Mouse (Mus musculus) R1 (cell line): Measurements from ENCODE around the gene Tas2r114.

Experiments used
- DNase-seq: peaks from one replicate; pipeline ENCODE4 v3.0.0-alpha.2; 2018; ENCODE audit warnings: low read depth, low spot score

Gene Tas2r114

DNA sequence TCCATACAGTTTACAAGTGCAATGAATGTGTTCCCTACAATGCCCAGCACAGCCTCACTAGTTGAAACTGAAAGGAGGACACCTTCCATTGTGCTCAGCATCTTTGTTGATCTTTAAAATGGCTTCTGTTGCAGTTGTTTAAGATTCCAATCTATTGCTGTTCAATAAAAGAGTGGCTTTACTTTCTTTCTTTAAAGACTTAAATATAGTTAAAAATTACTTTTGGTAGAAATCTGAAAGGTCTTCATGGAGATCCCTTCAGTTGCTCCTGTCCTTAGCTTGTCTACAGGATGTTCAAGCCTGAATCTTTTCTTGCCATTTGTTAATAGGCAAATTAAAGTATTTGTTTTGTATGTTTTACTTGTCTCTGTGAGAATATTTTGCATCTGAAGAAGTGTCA lies at the start of gene Tas2r114:
Gene Tas2r114, minus strand, starts transcription at position 101 of the 400 bp plus-strand sequence.
- DNase-seq = no peak

- peak; percentile 47 for DNase-seq
These were observed 22.9 kb upstream of the Tas2r114 start for GRCm38 (mm10) chr6:131712803-131713202.

DNA sequence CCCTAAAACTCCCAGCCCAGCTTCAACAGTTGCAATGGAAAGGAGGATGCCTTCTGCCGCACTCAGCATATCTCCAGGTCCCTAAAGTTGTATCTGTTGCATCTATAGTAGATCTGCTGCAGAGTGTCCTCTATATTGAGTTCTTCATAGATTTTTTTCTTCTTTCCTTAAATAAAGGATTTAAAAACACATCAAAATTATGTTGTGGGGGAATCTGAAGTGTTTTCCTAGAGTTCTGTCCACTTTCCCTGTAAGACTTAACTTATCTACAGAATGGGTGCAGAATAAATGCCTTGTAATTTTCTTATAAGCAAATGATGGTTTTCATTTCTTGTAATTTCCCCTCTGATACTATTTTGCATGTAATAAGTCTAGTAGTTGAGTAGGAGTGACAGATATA lies 2.5 kb downstream of the Tas2r114 start, which contains the start of gene Tas2r105:
Gene Tas2r105, minus strand, starts transcription at position 101 of the 400 bp plus-strand sequence.
- DNase-seq = no peak

GRCm38 (mm10) chr6:131685644-131686043 lies 4.2 kb downstream of the Tas2r114 start, which contains the start of gene Tas2r104:
Gene Tas2r104, minus strand, starts transcription at chr6:131685744.
- no peak for DNase-seq

- no peak for DNase-seq
These were observed 11.1 kb downstream of the Tas2r114 start, which contains the start of gene Tas2r106 for GRCm38 (mm10) chr6:131678786-131679185. Gene Tas2r106, minus strand, starts transcription at chr6:131678886.

- DNase-seq = no peak
These were observed 29.8 kb downstream of the Tas2r114 start, which contains the start of gene Tas2r107 for GRCm38 (mm10) chr6:131660049-131660448. Gene Tas2r107, minus strand, starts transcription at chr6:131660149.
